Mouse (Mus musculus) embryonic facial prominence, embryonic 11.5 days (tissue): ENCODE measurements around the gene Fam213b. TPM values are rescaled to one million over a fixed set of nuclear protein-coding genes. Genes with fewer than 3 reads are reported as not detected.

Experiments used
- ATAC-seq: fragments of 200-750 bp; cut with Nextera tagmentation; replicated peaks from 2 replicates; pipeline ENCODE4 v1.8.0; 2017; ENCODE audit warnings: low read depth; ENCODE audit not compliant: insufficient number of reproducible peaks, low FRiP score, low TSS enrichment
- DNase-seq: peaks from one replicate; pipeline ENCODE4 v3.0.0-alpha.2; 2015; ENCODE audit warnings: low spot score
- H3K27ac ChIP-seq: fragments of 300-500 bp; sonication (generic); replicated peaks from 2 replicates; pipeline ENCODE4 v1.5.1; 2014; ENCODE audit warnings: mild to moderate bottlenecking, low read depth, low read length, control low read depth
- H3K27me3 ChIP-seq: fragments of 300-500 bp; sonication (generic); 2 replicates; pipeline ENCODE4 v1.6.1; 2014; ENCODE audit warnings: mild to moderate bottlenecking, low read length, moderate library complexity, mixed read lengths; ENCODE audit not compliant: control insufficient read depth, insufficient read depth
- H3K36me3 ChIP-seq: fragments of 300-500 bp; sonication (generic); replicated peaks from 2 replicates; pipeline ENCODE4 v1.6.1; 2014; ENCODE audit warnings: low read depth, mild to moderate bottlenecking, low read length, moderate library complexity, mixed read lengths; ENCODE audit not compliant: control insufficient read depth, insufficient read depth
- H3K4me1 ChIP-seq: fragments of 300-500 bp; sonication (generic); 2 replicates; pipeline ENCODE4 v1.6.1; 2014; ENCODE audit warnings: low read length, mixed read lengths; ENCODE audit not compliant: control insufficient read depth, insufficient read depth
- H3K4me2 ChIP-seq: fragments of 300-500 bp; sonication (generic); 2 replicates; pipeline ENCODE4 v1.6.1; 2014; ENCODE audit warnings: low read depth, mild to moderate bottlenecking, control low read depth, low read length, moderate library complexity
- H3K4me3 ChIP-seq: fragments of 300-500 bp; sonication (generic); 2 replicates; pipeline ENCODE4 v1.5.1; 2014; ENCODE audit warnings: low read depth, low read length, control low read depth
- H3K9ac ChIP-seq: fragments of 300-500 bp; sonication (generic); replicated peaks from 2 replicates; pipeline ENCODE4 v1.6.1; 2014; ENCODE audit warnings: mild to moderate bottlenecking, control low read depth, low read length
- H3K9me3 ChIP-seq: fragments of 300-500 bp; sonication (generic); replicated peaks from 2 replicates; pipeline ENCODE4 v1.6.1; 2016; ENCODE audit warnings: mild to moderate bottlenecking, low read length, inconsistent platforms, mixed read lengths; ENCODE audit not compliant: control insufficient read depth
- WGBS: fragments of 180-500 bp; shearing (Covaris S2); extraction: QIAGEN DNeasy Blood & Tissue Kit; methylation state at CpG from one replicate; pipeline ENCODE4 v1.1.7; 2014; 5-methylcytosine and 5-hydroxymethylcytosine counted together
- polyA plus RNA-seq: library from polyadenylated mRNA; unstranded; fragments of >200 nt; fragmentation: Nextera tagmentation; extraction: Ambion mirVana; gene quantifications from 2 replicates; pipeline ENCODE4 v1.2.1, GENCODE M21; 2014

The Fam213b gene
- polyA plus RNA-seq, 1 experiment from 2014 or later: 45.7 TPM

- Histone ChIP-seq H3K9ac (no peak overlapping the region), H3K4me3 (no peak overlapping the region), H3K9me3 (no peaks in the 10 kb centered on the region), H3K4me1 (no peaks in the 10 kb centered on the region; the same call in 1 of the 2 replicates), H3K27ac (no peak overlapping the region), H3K27me3 (no peaks in the 10 kb centered on the region), H3K36me3 (no peaks in the 10 kb centered on the region), H3K4me2 (no peak overlapping the region)
- ATAC-seq (no peak), DNase-seq (no peak)
- 92% methylated on average over 2 of the region's 2 CpGs for WGBS
These were observed 3.4 kb upstream of the Fam213b start for GRCm38 (mm10) chr4:154902371-154902770.

GRCm38 (mm10) chr4:154897676-154898465 lies 1.1 kb downstream of the Fam213b start:
- Histone ChIP-seq H3K9ac (peak overlapping the region; percentile 49), H3K4me2 (peak overlapping the region; percentile 70), H3K9me3 (no peaks in the 10 kb centered on the region), H3K27me3 (no peaks in the 10 kb centered on the region), H3K36me3 (no peaks in the 10 kb centered on the region), H3K27ac (no peak overlapping the region), H3K4me3 (peak overlapping the region; percentile 54), H3K4me1 (no peaks in the 10 kb centered on the region; the same call in 1 of the 2 replicates)
- DNase-seq (no peak), ATAC-seq (no peak)
- WGBS: 69% methylated on average over 6 of the region's 6 CpGs

DNA sequence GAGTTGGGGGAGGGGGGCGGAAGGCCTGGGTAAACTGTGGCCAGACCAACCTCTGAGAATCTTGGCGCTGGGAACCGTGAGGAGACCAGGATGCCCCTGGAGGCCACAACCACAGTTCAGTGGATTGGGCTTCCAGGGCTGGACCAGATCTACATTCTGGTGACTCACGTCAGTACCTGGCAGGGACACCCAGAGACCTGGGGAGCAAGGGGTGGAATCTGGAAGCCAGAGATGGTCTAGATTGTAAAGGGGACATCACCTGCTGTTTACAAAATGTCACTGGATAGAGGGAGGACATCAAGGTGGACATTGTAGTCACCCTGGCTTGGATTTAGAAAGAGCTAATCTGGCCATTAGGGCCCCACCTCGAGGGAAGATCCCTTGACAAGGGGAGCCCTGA lies 3.4 kb downstream of the Fam213b start:
- no peak for ATAC-seq
- no peaks in the 10 kb centered on the region for H3K9me3 ChIP-seq
- H3K27ac ChIP-seq: no peak overlapping the region
- H3K27me3 ChIP-seq: no peaks in the 10 kb centered on the region
- no peak for DNase-seq
- no peak overlapping the region for H3K4me3 ChIP-seq
- H3K4me2 ChIP-seq: no peak overlapping the region
- H3K36me3 ChIP-seq: no peaks in the 10 kb centered on the region
- no peak overlapping the region for H3K9ac ChIP-seq
- H3K4me1 ChIP-seq: no peaks in the 10 kb centered on the region; the same call in 1 of the 2 replicates
- WGBS: 84% methylated on average over 5 of the region's 5 CpGs

DNA sequence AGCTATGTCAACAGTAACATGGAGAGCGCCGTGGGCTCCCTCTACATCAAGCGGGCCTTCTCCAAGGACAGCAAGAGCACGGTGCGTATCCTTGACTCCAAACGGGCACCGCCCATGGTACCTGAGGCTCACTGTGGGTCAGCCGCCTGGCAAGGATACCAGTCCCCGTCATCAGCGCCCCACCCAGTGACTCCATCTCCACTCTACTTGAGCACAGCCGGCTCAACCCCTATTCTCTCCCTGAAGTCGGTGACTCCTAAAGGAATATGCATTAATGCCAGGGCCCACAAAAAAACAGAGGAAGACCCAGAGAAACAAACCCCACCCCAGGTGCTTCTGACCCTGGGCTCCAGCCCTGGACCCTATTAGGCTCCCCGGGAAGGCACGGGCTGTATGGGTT lies 8.0 kb downstream of the Fam213b start:
- Histone ChIP-seq H3K4me1 (no peaks in the 10 kb centered on the region), H3K9me3 (no peaks in the 10 kb centered on the region), H3K4me3 (no peak overlapping the region), H3K9ac (no peak overlapping the region), H3K36me3 (no peaks in the 10 kb centered on the region), H3K4me2 (no peak overlapping the region), H3K27ac (no peak overlapping the region), H3K27me3 (no peaks in the 10 kb centered on the region)
- DNase-seq (no peak), ATAC-seq (no peak)
- 90% methylated on average over 14 of the region's 14 CpGs for WGBS

DNA sequence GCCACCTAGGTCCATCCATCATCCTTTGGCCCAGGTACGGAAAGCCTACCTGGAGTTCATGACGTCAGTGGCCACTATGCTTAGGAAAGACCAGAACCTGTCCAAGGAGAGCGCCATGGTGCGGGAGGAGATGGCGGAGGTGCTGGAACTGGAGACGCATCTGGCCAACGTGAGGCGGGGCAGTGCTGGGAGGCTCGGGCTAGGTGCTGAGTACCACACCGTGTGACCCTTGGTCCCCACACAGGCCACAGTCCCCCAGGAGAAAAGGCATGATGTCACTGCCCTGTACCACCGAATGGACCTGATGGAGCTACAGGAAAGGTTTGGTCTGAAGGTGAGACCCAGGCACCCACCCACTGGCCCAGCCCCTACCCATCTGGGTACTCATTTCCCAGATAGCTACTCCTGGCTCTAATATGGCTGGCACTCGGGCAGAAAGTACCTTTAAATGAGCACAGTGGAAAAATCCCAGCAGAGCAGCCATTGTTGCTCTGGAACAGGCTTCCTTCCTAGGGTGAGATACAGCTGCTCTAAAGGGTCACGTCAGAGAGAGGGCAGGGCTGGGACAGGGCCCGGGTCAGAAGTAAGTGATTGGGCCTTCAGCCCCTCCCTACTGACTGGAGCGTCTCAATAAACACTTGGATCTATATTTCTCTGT lies 11.2 kb downstream of the Fam213b start:
- Histone ChIP-seq H3K4me1 (no peaks in the 10 kb centered on the region), H3K4me2 (no peak overlapping the region), H3K9ac (no peak overlapping the region), H3K27me3 (no peaks in the 10 kb centered on the region), H3K9me3 (no peaks in the 10 kb centered on the region), H3K36me3 (no peaks in the 10 kb centered on the region), H3K4me3 (no peak overlapping the region), H3K27ac (no peak overlapping the region)
- DNase-seq (no peak), ATAC-seq (0 out of 2 replicates have a peak, but pooled peaks have one; percentile 13)
- 83% methylated on average over 15 of the region's 15 CpGs for WGBS

- Histone ChIP-seq H3K9ac (no peak overlapping the region), H3K4me3 (no peak overlapping the region), H3K36me3 (no peaks in the 10 kb centered on the region), H3K4me2 (no peak overlapping the region), H3K9me3 (no peaks in the 10 kb centered on the region), H3K27me3 (no peaks in the 10 kb centered on the region), H3K4me1 (no peaks in the 10 kb centered on the region), H3K27ac (no peak overlapping the region)
- DNase-seq (no peak), ATAC-seq (no peak; the same call in 1 of the 2 replicates)
- 74% methylated on average over 11 of the region's 13 CpGs for WGBS
These were observed 11.9 kb downstream of the Fam213b start for GRCm38 (mm10) chr4:154886876-154887592.

DNA sequence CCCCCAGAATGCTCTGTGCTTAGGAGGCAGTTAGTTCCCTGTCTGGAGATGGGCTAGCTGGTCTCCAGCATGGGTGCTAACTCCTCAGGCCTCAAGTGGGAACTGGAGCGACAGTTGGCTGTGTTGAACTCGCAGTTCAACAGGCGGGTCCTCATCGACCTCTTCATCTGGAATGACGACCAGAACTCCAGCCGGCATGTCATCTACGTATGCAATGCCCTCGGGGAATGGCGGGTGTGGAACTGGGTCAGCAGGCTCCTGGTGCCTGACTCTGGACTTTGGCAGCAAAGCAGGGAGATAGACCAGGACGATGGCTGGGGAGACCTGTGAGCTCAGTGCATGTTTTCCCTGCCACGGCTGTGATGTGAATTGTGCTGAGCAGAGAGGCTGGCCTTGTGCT lies 13.5 kb downstream of the Fam213b start:
- Histone ChIP-seq H3K9ac (no peak overlapping the region), H3K9me3 (no peaks in the 10 kb centered on the region), H3K4me2 (no peak overlapping the region), H3K27ac (no peak overlapping the region), H3K27me3 (no peaks in the 10 kb centered on the region), H3K4me1 (no peaks in the 10 kb centered on the region), H3K36me3 (no peaks in the 10 kb centered on the region), H3K4me3 (no peak overlapping the region)
- ATAC-seq: no peak
- WGBS: 77% methylated on average over 11 of the region's 11 CpGs
- DNase-seq: no peak
